Mouse (Mus musculus): ENCODE results near the gene Rnf38. TPM values are rescaled to one million over a fixed set of nuclear protein-coding genes. Genes with fewer than 3 reads are reported as not detected.
A peak's percentile ranks its signal among the peaks of the same experiment; 100 is the strongest.

The Rnf38 gene
- polyA plus RNA-seq (2015; fragmentation: Nextera tagmentation; extraction: Ambion mirVana): 9.1 and 11.5 TPM in 2 replicates

DNA sequence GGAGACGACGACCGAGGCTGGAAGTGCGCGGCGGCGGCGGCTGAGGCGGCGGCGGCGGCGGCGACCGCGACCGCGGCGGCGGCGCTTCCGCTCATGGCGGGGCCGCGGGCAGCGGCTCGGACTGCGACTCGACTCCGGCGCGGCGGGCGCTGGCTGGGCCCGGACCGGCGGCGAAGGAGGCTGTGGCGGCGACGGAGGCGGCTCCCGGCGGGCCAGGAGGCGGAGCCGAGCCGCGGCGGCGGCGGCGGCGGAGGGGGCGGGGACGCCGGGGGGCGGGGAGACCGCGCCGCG, at the start of gene Rnf38:
TSS of gene Rnf38 (minus strand) at position 77 of the 291 bp plus-strand sequence.
- 0% methylated on average over 5 of the region's 61 CpGs for WGBS (ENCODE audit: insufficient replicate concordance)
- DNase-seq (no peak), ATAC-seq (ENCODE audit: low read depth) (no peak)
- Histone ChIP-seq H3K4me1 (replicated peaks) (peaks cover 41% of the 10 kb centered on the region), H3K27ac (peak within 1 kb of the TSS; percentile 92), H3K36me3 (no peaks in the 10 kb centered on the region), H3K4me2 (peak within 1 kb of the TSS; percentile 98), H3K9me3 (replicated peaks) (no peaks in the 10 kb centered on the region), H3K9ac (peak within 1 kb of the TSS; percentile 83), H3K4me3 (replicated peaks) (peak within 1 kb of the TSS; percentile 78), H3K27me3 (peaks cover 14% of the 10 kb centered on the region)

GRCm38 (mm10) chr4:44281597-44282265, 48.1 kb upstream of the Rnf38 start:
- Histone ChIP-seq H3K4me1 (replicated peaks) (no peaks in the 10 kb centered on the region), H3K9me3 (replicated peaks) (no peaks in the 10 kb centered on the region), H3K4me3 (replicated peaks) (no peak overlapping the region), H3K9ac (no peak overlapping the region), H3K27me3 (no peaks in the 10 kb centered on the region), H3K4me2 (no peak overlapping the region), H3K27ac (no peak overlapping the region), H3K36me3 (no peaks in the 10 kb centered on the region)
- ATAC-seq (ENCODE audit: low read depth) (no peak), DNase-seq (no peak)
- WGBS (ENCODE audit: insufficient replicate concordance): 55% methylated on average over 7 of the region's 7 CpGs

GRCm38 (mm10) chr4:44271134-44271533, 37.5 kb upstream of the Rnf38 start:
- ATAC-seq (ENCODE audit: low read depth) (no peak), DNase-seq (no peak)
- H3K4me1 ChIP-seq (replicated peaks): no peaks in the 10 kb centered on the region
- no peak overlapping the region for H3K4me2 ChIP-seq
- WGBS (ENCODE audit: insufficient replicate concordance): 40% methylated on average over 5 of the region's 5 CpGs
- no peak overlapping the region for H3K4me3 ChIP-seq (replicated peaks)
- no peaks in the 10 kb centered on the region for H3K36me3 ChIP-seq
- H3K27me3 ChIP-seq: no peaks in the 10 kb centered on the region
- no peak overlapping the region for H3K9ac ChIP-seq
- no peak overlapping the region for H3K27ac ChIP-seq
- no peaks in the 10 kb centered on the region for H3K9me3 ChIP-seq (replicated peaks)

GRCm38 (mm10) chr4:44269376-44269817, 35.8 kb upstream of the Rnf38 start:
- WGBS (ENCODE audit: insufficient replicate concordance): 83% methylated on average over 14 of the region's 14 CpGs
- Histone ChIP-seq H3K9ac (no peak overlapping the region), H3K9me3 (replicated peaks) (no peaks in the 10 kb centered on the region), H3K36me3 (no peaks in the 10 kb centered on the region), H3K4me2 (no peak overlapping the region), H3K4me3 (replicated peaks) (no peak overlapping the region), H3K4me1 (replicated peaks) (no peaks in the 10 kb centered on the region), H3K27ac (no peak overlapping the region), H3K27me3 (no peaks in the 10 kb centered on the region)
- no peak for ATAC-seq (ENCODE audit: low read depth)
- no peak for DNase-seq

DNA sequence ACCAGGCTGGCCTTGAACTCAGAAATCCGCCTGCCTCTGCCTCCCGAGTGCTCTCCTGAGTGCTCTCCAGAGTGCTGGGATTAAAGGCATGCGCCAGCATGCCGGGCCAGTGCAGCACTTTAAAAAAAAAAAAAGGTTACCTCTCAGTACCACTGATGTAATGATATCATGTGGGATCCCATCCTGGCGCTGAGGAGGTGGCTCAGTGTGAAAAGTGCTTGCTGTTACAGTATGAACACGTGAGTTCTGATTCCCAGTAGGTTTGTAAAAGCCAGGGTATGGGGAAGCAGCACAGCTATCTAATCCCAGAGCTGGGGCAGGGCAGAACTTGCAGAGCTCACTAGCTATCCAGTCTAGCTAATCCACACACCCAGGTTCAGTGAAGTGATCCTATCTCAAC, 33.8 kb upstream of the Rnf38 start:
- H3K4me3 ChIP-seq (replicated peaks): no peak overlapping the region
- H3K9me3 ChIP-seq (replicated peaks): no peaks in the 10 kb centered on the region
- DNase-seq (no peak), ATAC-seq (ENCODE audit: low read depth) (no peak)
- WGBS (ENCODE audit: insufficient replicate concordance): 62% methylated on average over 6 of the region's 6 CpGs
- H3K27me3 ChIP-seq: no peaks in the 10 kb centered on the region
- no peak overlapping the region for H3K9ac ChIP-seq
- H3K4me2 ChIP-seq: no peak overlapping the region
- no peak overlapping the region for H3K27ac ChIP-seq
- no peaks in the 10 kb centered on the region for H3K36me3 ChIP-seq
- H3K4me1 ChIP-seq (replicated peaks): no peaks in the 10 kb centered on the region

DNA sequence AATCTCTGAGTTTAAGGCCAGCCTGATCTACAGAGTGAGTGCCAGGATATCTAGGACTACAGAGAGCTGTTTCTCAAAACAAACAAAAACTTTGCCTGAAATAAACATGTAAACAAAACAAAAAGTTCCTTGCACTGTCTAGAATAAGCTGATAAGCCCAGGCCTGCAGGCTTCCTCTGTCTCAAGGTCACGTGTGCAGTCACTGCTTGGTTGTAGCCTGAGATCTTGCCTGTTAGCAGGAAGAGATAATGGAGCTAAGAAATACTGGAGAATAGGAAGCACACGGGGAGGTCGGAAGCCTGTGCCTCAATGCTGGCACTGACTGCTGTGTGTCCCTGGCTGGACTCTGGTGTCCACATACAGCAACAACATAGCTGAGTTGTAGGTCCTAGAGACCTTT, 31.9 kb upstream of the Rnf38 start:
- DNase-seq (no peak), ATAC-seq (ENCODE audit: low read depth) (no peak)
- Histone ChIP-seq H3K4me1 (replicated peaks) (no peaks in the 10 kb centered on the region), H3K9me3 (replicated peaks) (no peaks in the 10 kb centered on the region), H3K27me3 (no peaks in the 10 kb centered on the region), H3K27ac (no peak overlapping the region), H3K4me3 (replicated peaks) (no peak overlapping the region), H3K36me3 (no peaks in the 10 kb centered on the region), H3K9ac (no peak overlapping the region), H3K4me2 (no peak overlapping the region)
- WGBS (ENCODE audit: insufficient replicate concordance): 28% methylated on average over 3 of the region's 3 CpGs

DNA sequence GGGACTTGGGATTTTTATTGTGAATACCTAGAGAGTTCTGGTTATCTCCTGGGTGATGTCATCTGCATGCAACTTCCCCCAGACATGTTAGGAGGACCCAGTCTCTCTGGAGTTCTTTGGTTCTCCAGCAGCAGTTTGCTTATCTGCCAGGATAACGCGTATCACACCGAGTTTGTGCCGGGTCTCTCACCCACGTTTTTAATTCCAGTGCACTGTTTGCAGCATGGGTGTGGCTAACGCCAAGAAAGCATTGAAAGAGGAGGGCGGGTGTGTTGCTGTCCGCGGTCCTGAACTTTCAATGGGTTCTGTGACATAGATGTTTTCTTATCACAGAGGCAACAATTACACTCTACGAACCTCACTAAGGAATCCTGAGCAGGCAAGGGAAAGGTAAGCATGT, 26.7 kb upstream of the Rnf38 start:
- H3K9me3 ChIP-seq (replicated peaks): no peaks in the 10 kb centered on the region
- no peak overlapping the region for H3K4me2 ChIP-seq
- 2% methylated on average over 10 of the region's 10 CpGs for WGBS (ENCODE audit: insufficient replicate concordance)
- no peak overlapping the region for H3K27ac ChIP-seq
- H3K4me1 ChIP-seq (replicated peaks): no peaks in the 10 kb centered on the region
- DNase-seq (peak; percentile 33), ATAC-seq (ENCODE audit: low read depth) (no peak)
- no peak overlapping the region for H3K9ac ChIP-seq
- no peaks in the 10 kb centered on the region for H3K27me3 ChIP-seq
- H3K36me3 ChIP-seq: no peaks in the 10 kb centered on the region
- no peak overlapping the region for H3K4me3 ChIP-seq (replicated peaks)

GRCm38 (mm10) chr4:44259126-44259525, 25.5 kb upstream of the Rnf38 start:
- 62% methylated on average over 4 of the region's 4 CpGs for WGBS (ENCODE audit: insufficient replicate concordance)

DNA sequence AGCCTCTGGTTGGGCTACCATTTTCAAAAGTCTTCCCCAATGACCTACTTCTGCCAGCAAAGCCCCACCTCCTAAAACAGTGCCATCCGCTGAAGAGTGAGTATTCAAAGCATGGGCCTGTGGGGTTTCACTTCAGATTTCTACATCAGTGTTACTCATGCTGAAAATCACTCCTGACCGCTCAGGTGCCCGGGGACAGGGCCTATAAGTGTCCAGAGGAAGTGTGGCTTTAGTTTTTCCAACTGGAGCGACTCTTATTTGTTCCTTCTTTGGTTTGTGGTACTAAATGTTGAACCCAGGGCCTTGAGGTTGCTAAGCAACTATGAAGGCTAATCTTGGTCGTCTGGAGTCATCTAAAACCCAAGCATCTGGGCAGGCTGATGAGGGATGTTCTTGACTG, 21.0 kb upstream of the Rnf38 start:
- H3K4me1 ChIP-seq (replicated peaks): peaks cover 16% of the 10 kb centered on the region
- H3K27ac ChIP-seq: no peak overlapping the region
- no peak overlapping the region for H3K4me2 ChIP-seq
- DNase-seq: no peak
- WGBS (ENCODE audit: insufficient replicate concordance): 58% methylated on average over 5 of the region's 5 CpGs
- no peaks in the 10 kb centered on the region for H3K9me3 ChIP-seq (replicated peaks)
- no peaks in the 10 kb centered on the region for H3K36me3 ChIP-seq
- no peak for ATAC-seq (ENCODE audit: low read depth)
- H3K27me3 ChIP-seq: peaks cover 32% of the 10 kb centered on the region
- H3K9ac ChIP-seq: no peak overlapping the region
- no peak overlapping the region for H3K4me3 ChIP-seq (replicated peaks)

More at GRCm38 (mm10) chr4:44259126-44259525, 25.5 kb upstream of the Rnf38 start:
- no peak overlapping the region for H3K4me2 ChIP-seq
- ATAC-seq (ENCODE audit: low read depth): no peak
- H3K27me3 ChIP-seq: peaks cover 3% of the 10 kb centered on the region; the same call in 1 of the 2 replicates
- no peaks in the 10 kb centered on the region for H3K4me1 ChIP-seq (replicated peaks)
- H3K27ac ChIP-seq: no peak overlapping the region
- no peak for DNase-seq
- no peaks in the 10 kb centered on the region for H3K36me3 ChIP-seq
- no peak overlapping the region for H3K4me3 ChIP-seq (replicated peaks)
- H3K9ac ChIP-seq: no peak overlapping the region
- H3K9me3 ChIP-seq (replicated peaks): no peaks in the 10 kb centered on the region

DNA sequence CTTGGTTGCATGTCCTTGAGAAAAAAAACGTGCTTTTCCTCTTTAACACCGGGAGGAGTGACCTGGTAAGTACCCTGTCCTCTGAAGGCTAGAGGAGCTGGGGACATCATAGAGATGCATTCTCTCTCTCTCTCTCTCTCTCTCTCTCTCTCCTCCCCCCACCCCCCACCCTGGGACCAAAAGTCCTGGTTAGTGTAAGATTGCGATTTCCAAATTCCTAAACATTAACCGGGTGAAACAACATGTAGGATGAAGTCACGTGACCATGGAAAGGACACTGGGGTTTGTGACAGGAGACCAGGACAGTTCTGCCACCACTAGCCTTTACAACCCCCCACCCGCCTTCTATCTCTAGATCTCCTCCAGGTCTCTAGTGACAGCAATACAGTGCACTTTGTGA, 19.6 kb upstream of the Rnf38 start:
- DNase-seq (no peak), ATAC-seq (ENCODE audit: low read depth) (peak; percentile 60)
- Histone ChIP-seq H3K4me2 (peak overlapping the region; percentile 18; the same call in 1 of the 2 replicates), H3K4me3 (replicated peaks) (no peak overlapping the region), H3K36me3 (no peaks in the 10 kb centered on the region), H3K9me3 (replicated peaks) (no peaks in the 10 kb centered on the region), H3K9ac (no peak overlapping the region), H3K4me1 (replicated peaks) (peaks cover 22% of the 10 kb centered on the region), H3K27ac (no peak overlapping the region), H3K27me3 (peaks cover 46% of the 10 kb centered on the region)
- 8% methylated on average over 6 of the region's 6 CpGs for WGBS (ENCODE audit: insufficient replicate concordance)

GRCm38 (mm10) chr4:44251966-44252916, 18.7 kb upstream of the Rnf38 start:
- no peak overlapping the region for H3K27ac ChIP-seq
- ATAC-seq (ENCODE audit: low read depth) (no peak), DNase-seq (no peak)
- H3K4me3 ChIP-seq (replicated peaks): no peak overlapping the region
- 10% methylated on average over 13 of the region's 13 CpGs for WGBS (ENCODE audit: insufficient replicate concordance)
- H3K36me3 ChIP-seq: no peaks in the 10 kb centered on the region
- H3K9me3 ChIP-seq (replicated peaks): no peaks in the 10 kb centered on the region
- H3K9ac ChIP-seq: no peak overlapping the region
- peaks cover 26% of the 10 kb centered on the region for H3K4me1 ChIP-seq (replicated peaks)
- peak overlapping the region; percentile 18; the same call in 1 of the 2 replicates for H3K4me2 ChIP-seq
- H3K27me3 ChIP-seq: peaks cover 55% of the 10 kb centered on the region
